Mouse (Mus musculus): ENCODE measurements around the gene Arid1a.

The Arid1a gene

GRCm38 (mm10) chr4:133688417-133689067 lies 68.0 kb downstream of the Arid1a start:
- in situ Hi-C loops (cut with MboI; ENCODE audit: low pct_unique_long_range_greater_than_20kb in 1 of 2, low sequenced_read_pairs in 2 of 2, unreplicated experiment in 1 of 2) = no loop called here

GRCm38 (mm10) chr4:133687126-133687525 lies 69.4 kb downstream of the Arid1a start:
- in situ Hi-C loops (cut with MboI; ENCODE audit: low pct_unique_long_range_greater_than_20kb in 1 of 2, low sequenced_read_pairs in 2 of 2, unreplicated experiment in 1 of 2) = no loop called here

- in situ Hi-C loops (cut with MboI; ENCODE audit: low pct_unique_long_range_greater_than_20kb in 1 of 2, low sequenced_read_pairs in 2 of 2, unreplicated experiment in 1 of 2) = no loop called here
These were observed 70.1 kb downstream of the Arid1a start for GRCm38 (mm10) chr4:133686512-133686911.

- in situ Hi-C loops (cut with MboI; ENCODE audit: low pct_unique_long_range_greater_than_20kb in 1 of 2, low sequenced_read_pairs in 2 of 2, unreplicated experiment in 1 of 2) = no loop called here
These were observed 76.3 kb downstream of the Arid1a start for GRCm38 (mm10) chr4:133680206-133680786.

GRCm38 (mm10) chr4:133679629-133680028 lies 76.9 kb downstream of the Arid1a start:
- in situ Hi-C loops (cut with MboI; ENCODE audit: low pct_unique_long_range_greater_than_20kb in 1 of 2, low sequenced_read_pairs in 2 of 2, unreplicated experiment in 1 of 2) = no loop called here

- in situ Hi-C loops (cut with MboI; ENCODE audit: low pct_unique_long_range_greater_than_20kb in 1 of 2, low sequenced_read_pairs in 2 of 2, unreplicated experiment in 1 of 2) = no loop called here
These were observed 79.3 kb downstream of the Arid1a start for GRCm38 (mm10) chr4:133677266-133677665.

- in situ Hi-C loops (cut with MboI; ENCODE audit: low pct_unique_long_range_greater_than_20kb in 1 of 2, low sequenced_read_pairs in 2 of 2, unreplicated experiment in 1 of 2) = no loop called here
These were observed 80.4 kb downstream of the Arid1a start for GRCm38 (mm10) chr4:133676189-133676588.

- in situ Hi-C loops (cut with MboI; ENCODE audit: low pct_unique_long_range_greater_than_20kb in 1 of 2, low sequenced_read_pairs in 2 of 2, unreplicated experiment in 1 of 2) = no loop called here
These were observed 81.0 kb downstream of the Arid1a start for GRCm38 (mm10) chr4:133675594-133676016.

- in situ Hi-C loops (cut with MboI; ENCODE audit: low pct_unique_long_range_greater_than_20kb in 1 of 2, low sequenced_read_pairs in 2 of 2, unreplicated experiment in 1 of 2) = no loop called here
These were observed 82.3 kb downstream of the Arid1a start for GRCm38 (mm10) chr4:133674331-133674695.

- in situ Hi-C loops (cut with MboI; ENCODE audit: low pct_unique_long_range_greater_than_20kb in 1 of 2, low sequenced_read_pairs in 2 of 2, unreplicated experiment in 1 of 2) = no loop called here
These were observed 82.8 kb downstream of the Arid1a start for GRCm38 (mm10) chr4:133673666-133674330.

- in situ Hi-C loops (cut with MboI; ENCODE audit: low pct_unique_long_range_greater_than_20kb in 1 of 2, low sequenced_read_pairs in 2 of 2, unreplicated experiment in 1 of 2) = no loop called here
These were observed 83.5 kb downstream of the Arid1a start for GRCm38 (mm10) chr4:133672845-133673647.

GRCm38 (mm10) chr4:133671881-133672844 lies 84.4 kb downstream of the Arid1a start, which contains the start of gene Pigv:
Gene Pigv (minus strand): TSS chr4:133672647.
- in situ Hi-C loops (cut with MboI; ENCODE audit: low pct_unique_long_range_greater_than_20kb in 1 of 2, low sequenced_read_pairs in 2 of 2, unreplicated experiment in 1 of 2) = no loop called here

GRCm38 (mm10) chr4:133671184-133671880 lies 85.2 kb downstream of the Arid1a start:
- in situ Hi-C loops (cut with MboI; ENCODE audit: low pct_unique_long_range_greater_than_20kb in 1 of 2, low sequenced_read_pairs in 2 of 2, unreplicated experiment in 1 of 2) = no loop called here

- in situ Hi-C loops (cut with MboI; ENCODE audit: low pct_unique_long_range_greater_than_20kb in 1 of 2, low sequenced_read_pairs in 2 of 2, unreplicated experiment in 1 of 2) = no loop called here
These were observed 86.8 kb downstream of the Arid1a start for GRCm38 (mm10) chr4:133669652-133670210.

GRCm38 (mm10) chr4:133668537-133668936 lies 88.0 kb downstream of the Arid1a start:
- in situ Hi-C loops (cut with MboI; ENCODE audit: low pct_unique_long_range_greater_than_20kb in 1 of 2, low sequenced_read_pairs in 2 of 2, unreplicated experiment in 1 of 2) = no loop called here

- in situ Hi-C loops (cut with MboI; ENCODE audit: low pct_unique_long_range_greater_than_20kb in 1 of 2, low sequenced_read_pairs in 2 of 2, unreplicated experiment in 1 of 2) = no loop called here
These were observed 90.4 kb downstream of the Arid1a start for GRCm38 (mm10) chr4:133666199-133666598.

GRCm38 (mm10) chr4:133665118-133665517 lies 91.5 kb downstream of the Arid1a start:
- in situ Hi-C loops (cut with MboI; ENCODE audit: low pct_unique_long_range_greater_than_20kb in 1 of 2, low sequenced_read_pairs in 2 of 2, unreplicated experiment in 1 of 2) = no loop called here
